Mouse (Mus musculus) heart, postnatal 14 days (tissue): ENCODE results near the gene Celf2. TPM values are rescaled to one million over a fixed set of nuclear protein-coding genes. Genes with fewer than 3 reads are reported as not detected.

ENCODE experiments used
- DNase-seq, 2 experiments: peaks; one replicate each; pipeline ENCODE4 v3.0.0; 2021 to 2022
- intact Hi-C: fragments of 180-260 bp; cut with DNase I; formaldehyde crosslinking; loops from one replicate; pipeline ENCODE4 v1.15.1; 2025
- total RNA-seq, 2 experiments: library from RNA; stranded (reverse); gene quantifications; 2 replicates each; pipeline ENCODE4 v1.2.3; 2021

Celf2 gene
- total RNA-seq, 2 experiments from 2014 or later: 65.4 to 69.9 TPM

DNA sequence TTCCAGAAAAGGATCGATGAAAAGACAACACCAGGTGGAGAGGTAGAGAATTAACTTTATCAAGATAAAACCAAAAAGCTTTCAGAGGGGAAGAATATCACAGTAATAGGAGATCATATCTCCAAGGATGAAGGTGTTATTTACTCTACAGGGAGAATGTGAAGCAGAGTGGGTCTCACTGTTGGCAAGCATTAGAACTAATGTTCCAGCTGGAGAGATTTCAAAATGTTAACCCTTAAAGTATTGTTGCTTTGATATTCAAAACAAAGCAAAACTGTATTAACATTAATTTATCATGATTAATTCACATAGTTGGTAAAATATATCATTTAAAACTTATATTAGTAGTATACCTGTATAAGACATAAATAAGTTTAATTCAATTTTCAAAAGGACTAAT lies 700.6 kb downstream of the Celf2 start:
- intact Hi-C loops: no loop called here
- DNase-seq: no peak

DNA sequence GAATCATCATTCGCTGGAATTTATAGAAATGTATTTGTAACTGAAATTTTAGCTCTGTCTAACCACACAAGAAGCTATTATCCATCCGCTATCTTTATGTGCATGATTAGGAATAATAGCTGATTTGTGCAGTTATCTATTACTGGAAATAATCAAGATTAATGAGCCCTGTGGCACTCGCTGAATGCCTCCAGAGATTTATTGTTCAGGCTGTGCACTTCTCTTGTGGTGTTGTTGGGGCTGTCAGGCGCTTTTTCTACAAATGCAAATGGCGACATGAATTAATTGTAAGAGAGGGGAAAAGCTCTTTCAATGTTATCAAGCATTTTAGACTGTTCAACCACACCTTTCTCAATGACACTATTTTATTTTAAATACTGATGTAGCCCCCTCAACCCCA lies 712.6 kb downstream of the Celf2 start:
- intact Hi-C loops: no loop called here

DNA sequence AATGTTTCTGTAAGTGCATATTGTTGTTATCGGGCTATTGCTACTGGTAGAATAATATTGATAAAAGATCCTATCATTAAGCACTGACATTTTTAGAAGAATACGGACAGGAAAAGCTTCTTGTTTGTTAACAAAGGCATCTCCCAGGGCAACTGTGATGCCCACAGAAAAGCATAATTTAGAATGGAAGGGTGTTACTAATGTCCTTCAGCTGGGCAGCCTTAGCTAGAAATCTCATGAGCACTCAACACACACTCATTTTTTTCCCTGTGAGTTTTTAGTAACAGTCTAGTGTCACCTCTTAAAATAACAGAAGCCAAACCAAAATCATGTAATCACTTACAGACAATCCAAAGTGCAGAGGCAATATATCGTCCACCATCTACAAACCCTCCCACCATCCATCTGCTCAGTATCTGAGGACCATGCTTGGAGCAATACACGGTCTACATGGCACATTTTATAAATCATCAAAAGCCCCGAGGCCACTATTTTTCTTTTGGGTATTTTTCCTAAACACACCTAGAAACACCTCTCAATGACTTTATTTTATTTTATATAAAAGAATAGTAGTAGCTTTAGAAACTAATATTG lies 713.3 kb downstream of the Celf2 start:
- intact Hi-C loops: no loop called here
- DNase-seq: no peak

More for the DNA sequence above, 712.6 kb downstream of the Celf2 start:
- no peak for DNase-seq

DNA sequence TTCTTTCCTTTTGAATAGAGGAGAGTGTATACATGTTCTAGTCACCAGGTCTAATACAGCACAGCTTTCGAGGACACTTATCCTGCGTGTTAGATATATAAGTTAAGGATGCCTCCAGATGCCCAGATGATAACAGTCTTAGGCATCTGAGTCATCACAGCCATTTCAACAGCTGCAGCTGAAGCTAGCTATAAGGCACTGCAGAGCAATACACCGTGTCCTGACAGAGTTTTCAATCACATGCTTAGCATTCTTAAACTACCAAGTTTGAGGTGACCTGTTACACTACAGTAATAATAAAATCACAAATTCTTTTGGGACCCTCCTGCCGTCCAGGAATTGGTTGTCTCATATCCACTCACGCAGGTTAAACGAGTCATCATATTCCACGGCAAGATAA lies 714.5 kb downstream of the Celf2 start:
- no peak for DNase-seq
- intact Hi-C loops: no loop called here

DNA sequence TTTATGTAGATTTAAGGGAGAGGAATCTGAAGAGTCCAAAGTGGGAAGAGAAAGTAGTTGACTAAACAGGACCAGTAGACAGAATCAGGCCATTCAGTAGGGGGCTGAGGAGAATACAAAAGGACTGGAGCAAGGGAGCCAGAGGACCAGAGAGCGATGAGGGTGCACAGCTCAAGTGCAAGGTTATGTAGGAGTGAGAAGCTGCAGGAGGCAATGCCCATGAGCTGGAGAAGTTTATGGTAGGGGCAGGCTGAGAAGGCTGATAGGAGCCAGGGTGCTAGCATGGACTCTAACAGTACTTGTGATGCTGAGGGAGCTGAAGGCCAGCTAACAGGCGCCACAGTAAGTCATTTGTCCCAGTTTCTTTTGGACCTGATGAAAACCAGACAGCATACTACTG lies 718.5 kb downstream of the Celf2 start:
- intact Hi-C loops: no loop called here
- DNase-seq: no peak

DNA sequence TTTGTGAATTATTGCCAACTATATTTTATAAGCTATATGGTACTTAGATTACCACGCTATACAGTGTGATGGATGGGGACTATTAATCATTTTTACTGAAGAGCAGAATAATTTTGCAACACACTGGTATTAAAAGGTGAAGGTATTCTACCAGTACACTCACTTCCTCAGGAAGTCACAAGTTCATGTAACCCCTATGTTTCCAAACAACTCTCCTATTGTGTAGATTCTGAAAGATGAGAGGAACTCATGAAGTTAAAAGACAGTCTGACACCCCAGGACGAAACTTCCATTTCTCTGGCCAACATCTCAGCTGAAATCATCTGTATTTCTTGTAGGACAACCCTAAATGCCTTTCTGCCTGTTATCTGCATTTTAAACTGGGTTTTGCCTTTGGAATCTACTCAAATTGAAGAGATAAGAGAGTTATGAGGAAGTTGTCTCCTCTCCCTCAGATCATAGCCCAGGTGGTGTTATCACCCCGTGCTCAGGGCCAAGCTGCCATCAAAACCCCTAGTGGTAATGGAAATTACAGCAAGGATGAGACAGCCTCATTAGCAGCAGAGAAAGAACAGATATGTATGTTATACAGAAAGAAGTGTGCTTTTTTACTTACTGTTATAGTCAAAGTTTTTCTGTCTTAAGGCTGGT lies 722.7 kb downstream of the Celf2 start:
- no peak for DNase-seq
- intact Hi-C loops: no loop called here

DNA sequence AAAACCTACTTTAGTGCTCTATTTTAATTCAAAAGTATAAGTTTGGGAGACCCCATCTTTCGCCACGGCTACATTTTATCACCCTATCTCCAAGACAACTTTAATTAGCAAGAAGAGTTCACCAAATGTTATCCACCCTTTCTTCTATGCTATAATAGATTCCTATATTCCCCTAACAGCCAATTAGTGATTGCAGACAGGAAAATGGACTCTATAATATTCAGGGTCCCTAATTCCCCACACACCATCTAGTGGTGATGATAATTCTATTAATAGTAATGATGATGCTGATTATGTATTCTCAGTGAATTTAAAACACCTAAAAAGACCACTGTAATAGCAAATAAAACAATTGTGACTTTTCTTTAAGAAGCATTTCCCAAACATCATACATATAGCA lies 739.1 kb downstream of the Celf2 start:
- DNase-seq: no peak
- intact Hi-C loops: no loop called here

DNA sequence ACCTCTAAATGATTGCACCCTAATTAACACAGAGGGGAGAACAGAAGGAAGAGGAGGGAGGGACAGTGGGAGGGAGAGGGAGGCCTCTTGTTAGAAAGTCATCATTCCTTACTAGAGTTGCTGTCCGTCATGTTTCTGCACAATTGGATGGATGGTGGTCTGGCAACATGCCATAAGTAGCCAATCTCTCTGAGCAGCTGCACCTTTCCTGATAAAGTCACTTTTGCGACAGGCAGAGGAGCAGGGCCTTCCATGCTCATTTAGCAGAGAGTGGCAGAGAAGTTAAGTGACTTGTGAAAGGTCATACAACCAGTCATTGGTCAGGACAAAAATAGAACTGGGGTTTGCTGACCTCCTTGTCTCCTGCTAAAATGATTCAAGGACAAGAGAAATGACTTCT lies 747.0 kb downstream of the Celf2 start:
- DNase-seq: no peak
- intact Hi-C loops: no loop called here

DNA sequence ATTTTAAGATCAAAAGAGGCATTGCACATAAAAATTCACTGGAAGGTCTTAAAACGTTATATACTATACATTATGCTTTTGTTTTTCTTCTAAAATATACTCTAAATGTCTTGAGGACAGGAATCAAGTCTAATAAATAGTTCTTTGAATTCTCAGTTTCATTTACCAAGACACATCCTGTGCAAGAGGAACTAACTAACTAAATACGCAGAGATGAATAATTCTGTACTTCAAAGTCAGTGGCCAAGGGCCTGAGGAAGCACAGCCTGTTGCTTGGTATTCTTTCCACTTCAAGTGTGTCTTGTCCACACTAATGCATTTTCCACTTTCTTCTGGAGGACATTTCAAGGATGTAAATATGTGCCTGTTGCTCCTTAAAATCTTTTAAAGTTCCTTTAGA lies 766.2 kb downstream of the Celf2 start:
- intact Hi-C loops: no loop called here
- DNase-seq: no peak

DNA sequence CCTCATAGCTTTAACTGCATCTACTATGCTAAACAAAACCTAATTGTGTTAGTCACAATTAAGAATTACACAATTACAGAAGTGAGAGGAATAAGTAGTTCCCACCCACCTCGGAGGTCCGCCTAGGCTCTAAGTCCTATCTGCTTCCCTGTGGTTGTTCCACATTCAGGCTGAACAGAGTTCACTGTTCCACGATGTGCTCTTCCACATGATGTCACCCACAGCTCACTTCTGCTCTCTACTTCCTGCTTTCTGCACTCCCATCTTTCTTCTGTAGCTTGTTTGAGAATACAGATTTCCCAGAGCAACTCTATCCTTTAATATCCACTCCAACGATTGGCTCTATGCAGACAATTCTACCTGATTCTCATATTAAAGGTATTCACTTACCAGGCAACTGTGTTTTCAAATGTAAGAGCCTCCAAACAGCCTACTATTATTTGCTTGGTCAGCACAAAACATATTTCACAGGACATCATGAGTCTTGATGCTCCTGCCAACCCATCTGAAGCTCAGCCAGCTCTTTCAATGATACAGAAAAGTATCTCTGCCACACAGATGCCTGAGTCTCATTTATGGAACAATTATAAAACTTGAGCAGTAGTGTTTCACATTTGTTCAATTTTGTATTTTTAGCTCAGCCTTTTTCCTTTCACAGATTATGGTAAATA lies 769.2 kb downstream of the Celf2 start:
- no peak for DNase-seq
- intact Hi-C loops: no loop called here

DNA sequence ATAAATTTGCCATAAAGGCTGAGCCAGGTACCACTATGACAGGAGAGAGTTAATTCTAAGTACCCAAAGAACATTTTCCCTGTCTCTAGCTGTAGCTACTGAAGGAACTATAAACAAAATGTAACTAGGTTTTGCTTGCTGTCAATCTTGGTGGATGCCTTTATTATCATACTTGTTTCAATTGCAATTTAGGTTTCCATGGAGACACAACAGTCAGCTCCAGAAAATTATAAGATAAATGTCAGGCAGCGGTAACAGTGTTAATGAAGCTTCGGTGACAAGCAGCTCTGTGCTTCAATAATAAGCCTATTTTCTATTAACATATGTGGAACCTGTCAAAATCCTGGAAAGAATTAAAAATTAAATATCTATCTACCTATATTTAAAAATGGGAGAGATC lies 777.3 kb downstream of the Celf2 start:
- intact Hi-C loops: no loop called here
- no peak for DNase-seq

DNA sequence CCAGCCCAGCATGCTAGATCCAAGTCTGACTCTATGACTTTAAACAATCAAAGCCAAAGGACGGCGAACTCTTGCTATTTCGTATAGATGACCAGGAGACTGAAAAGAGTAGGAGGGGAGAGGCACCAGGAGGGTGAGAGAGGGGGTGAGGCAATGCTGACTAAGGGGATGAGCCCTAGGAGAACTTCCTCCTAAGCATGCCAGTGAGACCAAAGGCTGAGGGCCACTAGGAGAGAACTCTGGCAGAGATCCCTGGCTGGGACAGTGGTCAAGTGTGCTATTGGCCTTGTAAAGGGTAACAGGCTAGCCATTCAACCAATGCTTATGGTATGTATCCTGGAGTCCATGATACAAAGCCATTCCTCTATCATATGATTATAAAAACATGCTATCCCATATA lies 778.5 kb downstream of the Celf2 start:
- no peak for DNase-seq

DNA sequence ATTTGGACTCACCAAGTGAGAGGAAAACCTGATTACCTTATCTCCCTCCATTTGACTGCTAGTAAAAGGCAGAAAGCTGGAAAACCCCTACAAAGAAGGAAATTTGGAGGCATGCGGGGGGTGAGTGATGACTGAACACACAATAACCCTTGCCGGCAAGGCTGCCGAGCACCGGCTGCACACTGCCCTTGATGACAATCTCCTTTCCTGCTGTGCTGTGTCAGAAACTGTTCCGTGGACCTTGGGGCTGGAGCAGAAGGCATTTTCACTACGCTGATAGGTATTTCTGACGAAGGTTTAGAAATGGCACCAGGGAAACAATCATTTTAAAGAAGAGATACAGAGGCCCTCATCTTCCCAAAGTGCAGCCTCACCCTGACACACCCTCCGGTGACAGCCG lies 779.4 kb downstream of the Celf2 start:
- intact Hi-C loops: loop anchor here (10.0 kb wide), 1 partner anchor 295 kb away; no protein-coding TSS in a partner anchor
- no peak for DNase-seq

More for the DNA sequence above, 778.5 kb downstream of the Celf2 start:
- intact Hi-C loops: no loop called here

DNA sequence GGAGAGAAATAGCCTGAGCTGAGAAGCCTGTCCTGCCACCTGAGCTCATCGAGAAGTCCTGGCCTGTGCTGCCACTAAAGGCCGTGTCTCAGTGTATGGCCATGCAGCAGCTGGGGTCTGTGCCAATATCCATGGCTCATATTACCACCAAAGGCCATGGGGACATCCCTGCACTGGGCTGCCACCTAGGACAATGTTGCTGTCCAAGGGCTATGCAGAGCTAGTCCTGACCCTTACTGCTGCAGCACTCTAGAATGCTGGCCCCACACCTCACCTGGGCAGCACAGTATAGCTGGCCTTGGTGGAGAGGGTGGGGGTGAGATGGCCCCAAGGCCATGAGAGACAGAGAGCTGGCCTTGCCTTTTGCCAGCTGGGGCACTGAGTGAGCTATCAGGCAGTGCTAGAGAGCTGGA lies 780.5 kb downstream of the Celf2 start:
- DNase-seq: no peak
- intact Hi-C loops: loop anchor here (10.0 kb wide), 1 partner anchor 294 kb away; no protein-coding TSS in a partner anchor

DNA sequence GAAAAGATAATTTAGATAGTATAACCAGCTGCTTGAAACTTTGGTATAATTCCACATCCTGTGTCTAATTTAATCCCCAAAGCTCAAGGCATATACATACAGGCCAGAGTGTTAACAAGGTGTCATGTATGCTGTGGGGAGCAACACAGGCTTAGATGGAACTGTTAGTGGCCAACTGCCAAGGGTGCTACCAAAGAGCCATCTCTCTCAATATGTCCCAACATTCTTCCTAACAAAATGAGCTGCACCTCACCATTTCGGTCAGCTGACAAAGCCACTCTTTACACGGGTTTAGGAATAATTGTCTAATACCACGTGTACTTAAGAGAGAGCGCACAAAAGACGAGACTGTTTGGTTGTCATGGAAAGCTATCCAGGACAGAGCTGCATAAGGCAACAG lies 782.0 kb downstream of the Celf2 start:
- DNase-seq: no peak

DNA sequence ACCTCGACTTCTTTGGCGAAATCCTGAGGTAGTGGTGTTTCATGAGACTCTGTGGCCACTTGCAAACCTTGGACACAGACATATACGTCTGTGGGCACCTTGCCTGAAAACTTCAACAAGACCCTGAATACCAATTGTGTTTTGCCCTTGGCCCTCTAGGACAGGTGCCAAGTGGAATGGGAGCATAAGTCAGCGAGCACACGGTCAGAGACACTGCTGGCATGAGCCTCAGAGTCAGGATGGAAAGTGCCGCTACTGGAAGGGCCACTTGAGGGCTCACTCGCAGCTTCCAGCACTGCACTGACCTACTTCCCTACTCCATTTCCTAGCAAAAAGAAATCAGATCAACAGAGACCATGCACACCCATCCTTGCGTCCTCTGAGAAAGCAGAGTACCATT lies 783.3 kb downstream of the Celf2 start:
- DNase-seq: peak; percentile 18 to 25
- intact Hi-C loops: loop anchor here (10.0 kb wide), 1 partner anchor 291 kb away; no protein-coding TSS in a partner anchor

More for the DNA sequence above, 782.0 kb downstream of the Celf2 start:
- intact Hi-C loops: loop anchor here (10.0 kb wide), 1 partner anchor 293 kb away; no protein-coding TSS in a partner anchor

DNA sequence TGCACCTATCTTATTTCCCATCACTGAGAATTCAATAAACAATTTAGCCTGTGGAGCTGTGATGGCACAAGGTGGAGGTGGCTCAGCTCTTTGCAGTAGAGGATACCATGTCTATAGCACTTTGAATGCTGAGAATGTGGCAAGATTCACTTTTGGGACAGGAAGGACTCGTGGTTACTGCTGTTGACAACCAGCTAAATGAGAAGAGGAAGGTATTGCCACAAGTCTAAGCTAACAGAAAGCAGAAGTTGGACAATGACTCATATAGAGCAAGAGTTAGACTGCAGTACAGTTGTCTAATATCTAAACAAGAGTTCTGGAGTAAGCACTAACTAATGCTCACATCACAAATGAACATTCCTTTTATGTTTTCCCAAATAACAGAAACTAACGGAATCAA lies 785.8 kb downstream of the Celf2 start:
- DNase-seq: no peak
- intact Hi-C loops: loop anchor here (10.0 kb wide), 1 partner anchor 289 kb away; no protein-coding TSS in a partner anchor

DNA sequence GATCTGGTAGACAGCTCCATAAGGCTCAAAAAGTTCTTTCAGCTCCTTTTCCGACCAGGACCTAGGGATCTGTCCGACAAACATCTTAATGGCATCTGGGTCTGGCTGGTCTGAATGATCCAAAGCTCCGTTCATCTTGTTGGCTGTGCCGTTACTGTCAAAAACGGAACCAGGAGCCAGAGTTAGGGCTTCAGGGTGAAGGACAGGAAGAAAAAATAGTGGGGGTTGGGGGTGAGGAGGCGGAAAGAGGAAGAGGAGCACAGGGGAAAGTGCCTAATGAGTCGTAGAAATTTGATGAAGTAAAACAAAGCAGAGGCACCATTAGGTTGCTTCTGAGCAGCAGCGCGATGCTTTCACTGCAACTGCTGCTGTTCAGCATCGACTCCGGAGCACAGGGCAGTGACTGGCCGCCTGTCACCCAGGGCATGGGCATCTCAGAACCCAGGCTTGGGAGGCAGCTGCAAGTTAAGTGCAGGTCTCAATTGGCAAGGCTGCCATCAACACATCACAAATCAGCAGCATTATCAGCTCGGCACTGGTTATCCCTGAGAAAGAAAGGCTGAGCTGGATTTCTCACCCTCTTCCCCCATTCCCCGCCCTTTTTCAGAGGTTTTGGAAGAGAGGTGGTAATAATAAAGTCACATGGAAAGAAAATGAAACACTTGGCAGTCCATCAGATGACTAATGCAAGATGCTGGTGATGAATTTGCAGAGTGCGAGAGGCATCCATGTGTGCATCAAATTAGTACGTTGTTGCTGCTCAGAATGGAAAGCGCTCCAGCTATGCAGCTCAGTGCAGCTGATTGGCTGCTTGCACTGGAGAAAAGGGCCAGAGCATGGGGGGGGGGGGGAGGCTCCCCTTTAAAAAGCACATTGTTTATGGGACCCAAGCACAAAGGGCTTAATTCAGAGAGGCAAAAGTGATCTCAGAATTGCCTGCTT lies 787.6 kb downstream of the Celf2 start:
- intact Hi-C loops: loop anchor here (10.0 kb wide), 1 partner anchor 287 kb away; no protein-coding TSS in a partner anchor
- no peak for DNase-seq

DNA sequence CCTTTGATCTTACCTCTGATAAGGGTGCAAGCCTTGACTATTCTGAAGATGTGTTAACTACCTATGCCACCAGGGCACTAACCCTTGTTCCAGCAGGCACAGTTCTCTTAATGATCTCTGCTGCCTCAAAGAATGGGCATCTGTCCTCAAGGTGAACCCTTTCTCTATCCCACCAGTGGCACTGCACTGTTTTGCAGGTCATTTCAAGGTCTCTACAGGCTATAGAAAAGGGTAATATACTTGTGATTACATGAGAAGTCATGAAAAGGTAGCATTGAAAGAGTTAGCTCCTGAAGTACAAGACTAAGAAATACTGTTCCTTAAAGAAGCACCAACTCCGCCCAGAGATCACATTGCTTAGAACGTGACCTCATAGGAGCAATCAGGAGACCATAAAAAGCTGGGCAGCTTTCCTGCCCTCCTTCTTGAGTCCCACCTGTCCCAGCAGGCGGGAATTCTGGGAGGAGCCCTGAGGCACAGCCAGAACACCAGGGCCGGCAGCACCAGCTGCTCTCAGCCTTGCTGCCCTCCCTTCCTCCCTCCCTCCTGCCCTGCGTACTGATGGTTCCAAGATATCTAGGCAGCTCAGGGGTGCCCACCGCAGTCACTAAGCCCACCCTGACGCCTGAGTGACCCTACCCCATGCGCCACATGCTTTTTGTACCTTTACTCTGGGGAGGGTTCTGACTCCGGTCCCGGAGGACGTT lies 788.5 kb downstream of the Celf2 start:
- peak in 1 of 2 experiments; percentile 20 for DNase-seq
- intact Hi-C loops: loop anchor here (10.0 kb wide), 1 partner anchor 286 kb away; no protein-coding TSS in a partner anchor

DNA sequence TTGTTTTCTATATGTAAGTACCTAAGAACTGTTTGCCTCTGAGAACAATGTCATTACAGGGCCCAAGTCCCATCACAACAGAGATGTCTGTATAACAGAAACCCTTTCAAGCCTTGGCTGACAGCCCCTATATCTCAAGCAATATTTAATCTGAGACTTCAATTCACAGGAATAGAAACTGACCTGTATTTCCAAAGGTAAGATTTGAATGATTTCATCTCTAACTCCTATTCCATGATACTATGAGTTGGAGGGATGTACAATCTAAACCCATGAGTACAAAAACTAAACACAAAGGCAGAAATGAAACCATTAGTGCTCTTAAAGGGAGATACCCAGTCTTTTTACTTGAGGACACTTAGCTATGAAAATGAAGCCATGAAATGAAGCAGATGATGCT lies 790.5 kb downstream of the Celf2 start:
- intact Hi-C loops: no loop called here
- DNase-seq: no peak
